Mouse (Mus musculus) cerebellum, adult (tissue): ENCODE measurements around the gene Cfdp1.
A peak's percentile ranks its signal among the peaks of the same experiment; 100 is the strongest.

Experiments used
- ATAC-seq: cut with Nextera tagmentation; 2 replicates; pipeline ENCODE4 v1.9.2; 2017; ENCODE audit warnings: mild to moderate bottlenecking, moderate library complexity, mixed read lengths; ENCODE audit not compliant: insufficient number of reproducible peaks, low FRiP score, low TSS enrichment

Gene Cfdp1

GRCm38 (mm10) chr8:111772083-111772482 is 82.0 kb downstream of the Cfdp1 start:
- ATAC-seq: no peak

GRCm38 (mm10) chr8:111771625-111772020 is 82.5 kb downstream of the Cfdp1 start:
- ATAC-seq: no peak

GRCm38 (mm10) chr8:111770958-111771624 is 83.0 kb downstream of the Cfdp1 start:
- ATAC-seq: no peak

- ATAC-seq: no peak
Observed at GRCm38 (mm10) chr8:111769764-111770428, 84.2 kb downstream of the Cfdp1 start.

- no peak for ATAC-seq
Observed at GRCm38 (mm10) chr8:111769296-111769695, 84.8 kb downstream of the Cfdp1 start.

- ATAC-seq: peak; percentile 47; the same call in 1 of the 2 replicates
Observed at GRCm38 (mm10) chr8:111768651-111769050, 85.4 kb downstream of the Cfdp1 start.

- ATAC-seq: no peak
Observed at GRCm38 (mm10) chr8:111765616-111766015, 88.5 kb downstream of the Cfdp1 start.

- ATAC-seq: no peak
Observed at GRCm38 (mm10) chr8:111765096-111765495, 89.0 kb downstream of the Cfdp1 start.

GRCm38 (mm10) chr8:111760708-111761107 is 93.4 kb downstream of the Cfdp1 start:
- no peak for ATAC-seq

- no peak for ATAC-seq
Observed at GRCm38 (mm10) chr8:111758817-111759216, 95.3 kb downstream of the Cfdp1 start.

GRCm38 (mm10) chr8:111757599-111757998 is 96.5 kb downstream of the Cfdp1 start:
- ATAC-seq: no peak

GRCm38 (mm10) chr8:111754736-111755135 is 99.4 kb downstream of the Cfdp1 start:
- ATAC-seq: no peak

- ATAC-seq: no peak
Observed at GRCm38 (mm10) chr8:111754088-111754487, 100.0 kb downstream of the Cfdp1 start.

GRCm38 (mm10) chr8:111748766-111749165 is 105.3 kb downstream of the Cfdp1 start:
- ATAC-seq: no peak

- ATAC-seq: no peak
Observed at GRCm38 (mm10) chr8:111747866-111748649, 106.0 kb downstream of the Cfdp1 start.

GRCm38 (mm10) chr8:111746582-111747465 is 107.3 kb downstream of the Cfdp1 start:
- ATAC-seq: no peak

GRCm38 (mm10) chr8:111745591-111746418 is 108.3 kb downstream of the Cfdp1 start:
- 0 out of 2 replicates have a peak, but pooled peaks have one; percentile 20 for ATAC-seq

GRCm38 (mm10) chr8:111745086-111745485 is 109.0 kb downstream of the Cfdp1 start:
- no peak for ATAC-seq
